Mouse (Mus musculus) megakaryocyte, embryonic 14.5 days (primary cell): ENCODE data around the gene Rab10. TPM values are rescaled to one million over a fixed set of nuclear protein-coding genes. Genes with fewer than 3 reads are reported as not detected.

ENCODE experiments used
- H3K27me3 ChIP-seq: replicated peaks from 2 replicates; pipeline ENCODE3; 2012; ENCODE audit warnings: inconsistent platforms
- H3K36me3 ChIP-seq: replicated peaks from 2 replicates; pipeline ENCODE3; 2012; ENCODE audit warnings: low read length, inconsistent platforms, mixed read lengths
- H3K4me1 ChIP-seq: 2 replicates; pipeline ENCODE4 v1.6.1; 2012; ENCODE audit warnings: inconsistent platforms
- H3K4me3 ChIP-seq: replicated peaks from 2 replicates; pipeline ENCODE3; 2012; ENCODE audit warnings: moderate library complexity, mild to moderate bottlenecking, inconsistent platforms
- H3K9me3 ChIP-seq: 2 replicates; pipeline ENCODE4 v1.6.1; 2012; ENCODE audit warnings: inconsistent platforms
- FLI1 ChIP-seq: IDR thresholded peaks from 2 replicates; pipeline ENCODE4 v1.6.1; 2012; ENCODE audit warnings: low read length, inconsistent platforms, mixed read lengths
- GATA1 ChIP-seq: IDR thresholded peaks from 3 replicates; pipeline ENCODE4 v1.6.1; 2012; ENCODE audit warnings: mixed read lengths, low read length, inconsistent platforms, borderline replicate concordance
- polyA plus RNA-seq: library from polyadenylated mRNA; stranded (reverse); fragments of >175 nt; gene quantifications from 2 replicates; pipeline ENCODE4 v1.2.3, GENCODE M21; 2012; ENCODE audit warnings: low replicate concordance; ENCODE audit not compliant: insufficient read depth

Rab10 gene
- polyA plus RNA-seq, 1 experiment, result 44.4 TPM

GRCm38 (mm10) chr12:3282520-3282919 is 27.2 kb downstream of the Rab10 start:
- Histone ChIP-seq H3K9me3 (no peaks in the 10 kb centered on the region), H3K4me1 (peaks cover 83% of the 10 kb centered on the region), H3K27me3 (no peaks in the 10 kb centered on the region), H3K4me3 (peak overlapping the region; percentile 33), H3K36me3 (peaks cover 9% of the 10 kb centered on the region)
- no peak for TF ChIP-seq FLI1
- no peak for TF ChIP-seq GATA1

DNA sequence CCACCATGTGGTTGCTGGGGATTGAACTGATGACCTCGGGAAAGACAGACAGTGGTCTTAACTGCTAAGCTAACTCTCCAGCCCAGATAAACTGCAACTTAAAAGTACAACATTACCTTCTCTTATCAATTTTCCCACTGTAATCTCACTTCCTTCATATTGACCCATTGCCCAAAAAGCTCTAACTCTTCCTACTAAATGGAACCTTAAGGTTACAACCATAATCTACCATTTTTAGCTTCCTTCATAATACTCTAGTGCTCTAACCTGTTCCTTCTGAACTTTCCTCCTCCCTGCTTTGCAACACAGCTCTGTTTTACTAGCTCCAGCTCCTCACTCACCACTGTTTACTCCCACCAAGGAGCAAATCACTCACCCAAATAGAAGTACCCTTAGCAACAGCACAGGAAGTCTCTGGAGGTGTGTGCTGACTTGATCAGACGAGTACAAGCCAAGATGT is 30.9 kb downstream of the Rab10 start:
- Histone ChIP-seq H3K4me1 (peaks cover 71% of the 10 kb centered on the region), H3K9me3 (no peaks in the 10 kb centered on the region), H3K4me3 (no peak overlapping the region), H3K27me3 (no peaks in the 10 kb centered on the region), H3K36me3 (peaks cover 17% of the 10 kb centered on the region)
- no peak for TF ChIP-seq FLI1

GRCm38 (mm10) chr12:3270818-3271217 is 39.0 kb downstream of the Rab10 start:
- H3K4me3 ChIP-seq, result no peak overlapping the region
- TF ChIP-seq FLI1 (no peak), GATA1 (no peak)
- H3K36me3 ChIP-seq, result peaks cover 35% of the 10 kb centered on the region
- H3K9me3 ChIP-seq, result no peaks in the 10 kb centered on the region
- H3K27me3 ChIP-seq, result no peaks in the 10 kb centered on the region
- H3K4me1 ChIP-seq, result peaks cover 35% of the 10 kb centered on the region

GRCm38 (mm10) chr12:3267397-3267796 is 42.4 kb downstream of the Rab10 start:
- Histone ChIP-seq H3K27me3 (no peaks in the 10 kb centered on the region), H3K9me3 (no peaks in the 10 kb centered on the region), H3K4me1 (peaks cover 54% of the 10 kb centered on the region), H3K4me3 (peak overlapping the region; percentile 69), H3K36me3 (peaks cover 55% of the 10 kb centered on the region)
- no peak for TF ChIP-seq FLI1

DNA sequence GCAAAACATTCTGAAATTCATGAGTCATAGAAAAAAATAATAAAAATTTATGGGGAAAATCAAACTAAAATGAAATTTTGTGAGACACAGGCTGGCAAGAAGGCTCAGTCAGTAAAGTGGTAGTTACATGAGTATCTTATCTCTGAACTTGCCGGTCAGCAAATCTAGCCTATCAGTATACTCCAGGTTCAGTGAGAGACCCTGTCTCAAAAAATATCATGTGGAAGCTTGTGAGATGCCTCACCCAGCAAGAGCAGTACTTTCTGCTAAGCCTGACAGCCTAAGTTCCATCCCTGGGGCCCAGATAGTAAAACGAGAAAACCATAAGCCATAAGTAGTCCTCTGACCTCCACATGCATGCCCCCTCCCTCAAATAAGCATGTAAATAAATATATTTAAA is 44.6 kb downstream of the Rab10 start:
- peaks cover 60% of the 10 kb centered on the region for H3K4me1 ChIP-seq
- H3K4me3 ChIP-seq, result no peak overlapping the region
- no peak for TF ChIP-seq FLI1
- TF ChIP-seq GATA1, result no peak
- peaks cover 55% of the 10 kb centered on the region for H3K36me3 ChIP-seq
- no peaks in the 10 kb centered on the region for H3K27me3 ChIP-seq
- H3K9me3 ChIP-seq, result no peaks in the 10 kb centered on the region

DNA sequence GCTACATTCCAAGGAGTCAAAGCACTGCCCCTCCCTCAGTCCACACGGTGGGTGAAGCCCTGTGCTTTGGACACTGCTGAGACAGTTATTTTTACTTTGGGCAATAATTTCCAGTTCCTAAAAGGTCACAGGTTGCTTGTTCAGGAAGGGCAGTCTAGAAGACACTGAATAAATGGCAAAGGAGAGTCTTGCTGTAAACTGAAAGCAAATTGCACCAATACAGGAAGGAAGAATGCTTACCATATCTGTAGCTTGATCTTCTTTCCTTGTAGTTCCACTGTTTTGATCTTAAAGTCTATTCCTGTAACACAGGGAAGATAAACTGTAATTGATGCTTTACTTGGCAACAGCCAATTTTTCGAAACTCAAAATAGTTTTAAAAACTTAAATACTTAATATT is 45.3 kb downstream of the Rab10 start:
- Histone ChIP-seq H3K9me3 (no peaks in the 10 kb centered on the region), H3K27me3 (no peaks in the 10 kb centered on the region), H3K4me3 (peak overlapping the region; percentile 31), H3K4me1 (peaks cover 58% of the 10 kb centered on the region), H3K36me3 (peaks cover 58% of the 10 kb centered on the region)
- TF ChIP-seq FLI1 (no peak), GATA1 (no peak)

DNA sequence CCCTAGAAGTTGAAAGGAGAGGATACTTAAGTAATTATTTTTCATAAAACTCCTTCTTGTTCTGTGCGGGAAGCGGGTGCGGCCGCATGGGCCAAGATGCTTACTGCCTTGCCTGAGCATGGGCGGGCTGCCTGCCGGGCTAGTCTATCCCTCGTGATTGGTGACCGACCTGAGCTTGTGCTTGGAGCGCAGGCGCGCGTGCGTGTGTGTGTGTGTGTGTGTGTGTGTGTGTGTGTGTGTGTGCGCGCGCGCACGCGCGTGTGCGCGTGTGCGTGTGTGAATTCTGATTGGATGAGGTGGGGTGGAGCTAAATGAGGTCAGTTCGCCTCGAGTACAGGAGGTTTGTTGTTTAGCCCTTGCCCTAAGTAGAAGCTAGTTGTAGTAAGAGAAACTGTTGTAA is 48.2 kb downstream of the Rab10 start:
- peaks cover 44% of the 10 kb centered on the region for H3K4me1 ChIP-seq
- H3K4me3 ChIP-seq, result no peak overlapping the region
- peaks cover 74% of the 10 kb centered on the region for H3K36me3 ChIP-seq
- no peaks in the 10 kb centered on the region for H3K27me3 ChIP-seq
- no peaks in the 10 kb centered on the region for H3K9me3 ChIP-seq
- no peak for TF ChIP-seq FLI1
- TF ChIP-seq GATA1, result no peak

GRCm38 (mm10) chr12:3255966-3256365 is 53.8 kb downstream of the Rab10 start:
- H3K4me1 ChIP-seq, result peaks cover 31% of the 10 kb centered on the region
- H3K27me3 ChIP-seq, result no peaks in the 10 kb centered on the region
- no peak for TF ChIP-seq GATA1
- TF ChIP-seq FLI1, result no peak
- H3K36me3 ChIP-seq, result peaks cover 90% of the 10 kb centered on the region
- no peaks in the 10 kb centered on the region for H3K9me3 ChIP-seq
- no peak overlapping the region for H3K4me3 ChIP-seq

- Histone ChIP-seq H3K27me3 (no peaks in the 10 kb centered on the region), H3K4me3 (no peak overlapping the region), H3K36me3 (peaks cover 91% of the 10 kb centered on the region), H3K9me3 (no peaks in the 10 kb centered on the region), H3K4me1 (peaks cover 29% of the 10 kb centered on the region)
- TF ChIP-seq FLI1 (no peak), GATA1 (no peak)
Observed at GRCm38 (mm10) chr12:3255435-3255834, 54.3 kb downstream of the Rab10 start.

DNA sequence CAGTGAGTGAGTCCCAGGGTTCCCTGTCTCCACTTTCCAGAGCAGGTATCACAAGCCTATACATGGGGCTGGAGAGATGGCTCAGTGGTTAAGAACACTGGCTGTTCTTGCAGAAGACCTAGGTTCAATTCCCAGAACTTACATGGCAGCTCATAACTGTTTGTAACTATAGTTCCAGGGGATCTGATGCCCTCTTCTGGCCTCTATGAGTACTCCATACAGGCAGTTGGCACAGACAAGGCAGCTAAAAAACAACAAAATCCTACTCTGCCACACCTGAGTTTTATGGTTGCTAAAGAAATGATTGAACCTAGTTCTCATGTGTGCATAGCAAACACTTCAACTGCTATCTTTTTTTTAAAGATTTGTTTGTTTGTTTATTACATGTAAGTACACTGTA is 56.2 kb downstream of the Rab10 start:
- Histone ChIP-seq H3K27me3 (no peaks in the 10 kb centered on the region), H3K4me3 (no peak overlapping the region)

DNA sequence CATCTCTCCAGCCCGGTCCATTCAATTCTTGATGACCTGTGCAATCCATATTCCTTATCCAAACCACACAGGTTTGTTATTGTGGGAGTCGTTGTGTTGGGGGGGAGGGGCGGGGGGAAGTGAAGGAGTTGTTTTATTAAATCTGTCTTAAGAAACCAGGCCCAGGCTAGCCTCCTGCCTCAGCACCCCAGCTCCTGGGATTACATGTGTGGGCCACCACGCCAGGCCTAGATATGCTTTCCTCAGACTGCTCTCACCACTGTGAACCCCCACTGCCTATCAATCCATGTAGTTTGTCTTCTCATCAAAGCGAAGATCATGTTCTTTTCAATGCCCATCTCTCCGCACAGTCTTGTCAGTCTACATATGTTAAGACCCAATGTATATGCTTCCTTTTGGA is 63.7 kb downstream of the Rab10 start:
- TF ChIP-seq FLI1, result no peak
- no peak for TF ChIP-seq GATA1
- H3K4me3 ChIP-seq, result no peak overlapping the region
- H3K4me1 ChIP-seq, result peaks cover 7% of the 10 kb centered on the region; the same call in 1 of the 2 replicates
- no peaks in the 10 kb centered on the region for H3K27me3 ChIP-seq
- H3K9me3 ChIP-seq, result no peaks in the 10 kb centered on the region
- H3K36me3 ChIP-seq, result peaks cover 65% of the 10 kb centered on the region

More for the DNA sequence above, 56.2 kb downstream of the Rab10 start:
- Histone ChIP-seq H3K36me3 (peaks cover 92% of the 10 kb centered on the region), H3K9me3 (no peaks in the 10 kb centered on the region), H3K4me1 (peaks cover 17% of the 10 kb centered on the region)
- no peak for TF ChIP-seq FLI1
- no peak for TF ChIP-seq GATA1

GRCm38 (mm10) chr12:3239544-3239943 is 70.2 kb downstream of the Rab10 start:
- Histone ChIP-seq H3K27me3 (no peaks in the 10 kb centered on the region), H3K4me3 (peak overlapping the region; percentile 54), H3K9me3 (peaks cover 35% of the 10 kb centered on the region), H3K4me1 (peaks cover 56% of the 10 kb centered on the region), H3K36me3 (peaks cover 53% of the 10 kb centered on the region)
- no peak for TF ChIP-seq GATA1
- TF ChIP-seq FLI1, result no peak
